ENCODE assay signal across 9 mouse cellular contexts in genomic region chr15:84631560-84631959, GRCm38 (mm10). TPM values are rescaled to one million over a fixed set of nuclear protein-coding genes. Genes with fewer than 3 reads are reported as not detected.
DNase-seq lines count a peak whose midpoint lies in the region; ATAC-seq lines count a peak whose summit lies in the region.
"Had no signal": no experiment of that assay in that cellular context is flagged by ENCODE, and none has a peak within 500 bp of the region (broad histone marks: within the 10 kb centered on the region; RNA-seq: fewer than 3 reads in every experiment).

No protein-coding gene starts in this region.

- no peak overlapping the region for H3K4me2 ChIP-seq in intestine, embryonic 14.5 days (ENCODE audit: low read length)
- no peak overlapping the region for H3K4me2 ChIP-seq in midbrain, embryonic 14.5 days (ENCODE audit: low read length)

- H3K27me3 ChIP-seq in intestine, embryonic 14.5 days (replicated peaks; ENCODE audit: control insufficient read depth, insufficient read depth, low read length) = no peaks in the 10 kb centered on the region
- no peaks in the 10 kb centered on the region for H3K27me3 ChIP-seq in midbrain, embryonic 14.5 days (ENCODE audit: control insufficient read depth, insufficient read depth, low read length)

- 2% methylated on average over 7 of the region's 7 CpGs for WGBS in intestine, embryonic 14.5 days
- under 1% methylated on average over 7 of the region's 7 CpGs for WGBS in midbrain, embryonic 14.5 days

- no peaks in the 10 kb centered on the region for H3K4me1 ChIP-seq in intestine, embryonic 14.5 days (replicated peaks; ENCODE audit: control insufficient read depth, insufficient read depth, low read length)
- peaks cover 18% of the 10 kb centered on the region; the same call in 1 of the 2 replicates for H3K4me1 ChIP-seq in midbrain, embryonic 14.5 days (ENCODE audit: control insufficient read depth, insufficient read depth, low read length)

- H3K9me3 ChIP-seq in intestine, embryonic 14.5 days (ENCODE audit: control insufficient read depth, low read length) = no peaks in the 10 kb centered on the region
- H3K9me3 ChIP-seq in midbrain, embryonic 14.5 days (ENCODE audit: control insufficient read depth, low read length) = no peaks in the 10 kb centered on the region

- DNase-seq in WW6 (ENCODE audit: low read depth, low spot score) = peak; percentile 53
- DNase-seq in cerebellum, adult 9-11 months = peak; percentile 58
- peak; percentile 47 to 88 for DNase-seq in frontal cortex, adult 2 months (ENCODE audit: extremely low spot score in 1 of 2, low spot score in 1 of 2)
- peak; percentile 92 for DNase-seq in intestine, embryonic 14.5 days (ENCODE audit: low spot score)
- peak; percentile 78 to 82 for DNase-seq in left cerebral cortex, postnatal 25 days (ENCODE audit: low spot score in 2 of 2)
- DNase-seq in midbrain, embryonic 14.5 days = peak; percentile 92
- peak; percentile 60 for DNase-seq in spleen, adult 12 weeks (ENCODE audit: low spot score)
- no peak for DNase-seq in Muller cell, postnatal 12 days (ENCODE audit: inconsistent ontology term)

- no peak overlapping the region for H3K4me3 ChIP-seq in intestine, embryonic 14.5 days (ENCODE audit: low read depth, low read length)
- H3K4me3 ChIP-seq in midbrain, embryonic 14.5 days (replicated peaks; ENCODE audit: low read depth, low read length) = no peak overlapping the region

- ATAC-seq in intestine, embryonic 14.5 days (replicated peaks; ENCODE audit: low FRiP score, low TSS enrichment, low read depth) = peak; percentile 63
- ATAC-seq in midbrain, embryonic 14.5 days (ENCODE audit: low FRiP score, low TSS enrichment) = no peak; the same call in 1 of the 2 replicates

- intact Hi-C loops in left cerebral cortex, postnatal 25 days (cut with DNase I) = loop anchor here (1.0 to 5.0 kb wide), 2 partner anchors 419 to 514 kb away; no protein-coding TSS in a partner anchor

- no peak overlapping the region for H3K27ac ChIP-seq in intestine, embryonic 14.5 days (ENCODE audit: low read depth)
- no peak overlapping the region for H3K27ac ChIP-seq in midbrain, embryonic 14.5 days (replicated peaks; ENCODE audit: low read depth, low read length)
- H3K27ac ChIP-seq: macrophage had no signal

- H3K36me3 ChIP-seq in intestine, embryonic 14.5 days (ENCODE audit: control insufficient read depth, insufficient read depth, low read length) = no peaks in the 10 kb centered on the region
- H3K36me3 ChIP-seq in midbrain, embryonic 14.5 days (ENCODE audit: control insufficient read depth, insufficient read depth, low read length) = no peaks in the 10 kb centered on the region

- H3K9ac ChIP-seq in intestine, embryonic 14.5 days (ENCODE audit: low read length) = no peak overlapping the region
- no peak overlapping the region for H3K9ac ChIP-seq in midbrain, embryonic 14.5 days (replicated peaks; ENCODE audit: low read length)

RNA-seq across cellular contexts. Expression of gene Prr5, which starts 37.9 kb away (rescaled TPM):
- polyA plus RNA-seq in frontal cortex, adult 2 months (2012; rRNA removed) = 7.6 and 10.2 TPM in 2 replicates
- 40.8 and 43.7 TPM in 2 replicates for polyA plus RNA-seq in intestine, embryonic 14.5 days (2014; fragmentation: Nextera tagmentation; extraction: Ambion mirVana)
- total RNA-seq in left cerebral cortex, postnatal 25 days (2021) = 10 to 100 TPM; 11.6 to 13.2 TPM
- 19.5 and 19.9 TPM in 2 replicates for polyA plus RNA-seq in midbrain, embryonic 14.5 days (2014; fragmentation: Nextera tagmentation; extraction: Ambion mirVana)
